Mouse (Mus musculus) liver, embryonic 14.5 days (tissue): ENCODE measurements around the gene Tmem151a. TPM values are rescaled to one million over a fixed set of nuclear protein-coding genes. Genes with fewer than 3 reads are reported as not detected.

Source experiments
- ATAC-seq: fragments of 200-750 bp; cut with Nextera tagmentation; 2 replicates; pipeline ENCODE4 v1.8.0; 2017; ENCODE audit warnings: moderate number of reproducible peaks, mild to moderate bottlenecking, moderate library complexity; ENCODE audit not compliant: insufficient read depth
- DNase-seq, 3 experiments: peaks; one replicate each; pipeline ENCODE4 v3.0.0-alpha.2; 2012 to 2013; ENCODE audit warnings: low read depth in 3 of 3, low spot score in 3 of 3
- H3K27ac ChIP-seq: fragments of 300-500 bp; sonication (generic); 2 replicates; pipeline ENCODE4 v1.5.1; 2014; ENCODE audit warnings: moderate library complexity, mild to moderate bottlenecking, control low read depth, inconsistent platforms
- H3K27me3 ChIP-seq: fragments of 300-500 bp; sonication (generic); 2 replicates; pipeline ENCODE4 v1.6.1; 2014; ENCODE audit warnings: mild to moderate bottlenecking, low read length, moderate library complexity; ENCODE audit not compliant: control insufficient read depth, insufficient read depth
- H3K36me3 ChIP-seq: fragments of 300-500 bp; sonication (generic); replicated peaks from 2 replicates; pipeline ENCODE4 v1.6.1; 2014; ENCODE audit warnings: low read depth; ENCODE audit not compliant: control insufficient read depth, insufficient read depth
- H3K4me1 ChIP-seq, 2 experiments: fragments of 200-500 bp in 1 of 2; fragments of 300-500 bp in 1 of 2; sonication (generic) in 1 of 2; replicated peaks; 2 replicates each; pipeline ENCODE4 v1.6.1; 2012 to 2014; ENCODE audit warnings: antibody characterized with exemption in 1 of 2, inconsistent platforms in 1 of 2, low read length in 1 of 2; ENCODE audit not compliant: control insufficient read depth in 2 of 2, insufficient read depth in 2 of 2
- H3K4me2 ChIP-seq: fragments of 300-500 bp; sonication (generic); 2 replicates; pipeline ENCODE4 v1.6.1; 2014; ENCODE audit warnings: low read depth, mild to moderate bottlenecking, control low read depth, moderate library complexity
- H3K4me3 ChIP-seq, 2 experiments: fragments of 200-500 bp in 1 of 2; fragments of 300-500 bp in 1 of 2; sonication (generic) in 1 of 2; 2 replicates each; pipeline ENCODE4 v1.5.1; 2012 to 2014; ENCODE audit warnings: low read depth in 2 of 2, low read length in 2 of 2, mild to moderate bottlenecking in 2 of 2, control low read depth in 1 of 2, inconsistent platforms in 1 of 2, moderate library complexity in 1 of 2; ENCODE audit not compliant: insufficient read depth in 1 of 2
- H3K9ac ChIP-seq: fragments of 300-500 bp; sonication (generic); replicated peaks from 2 replicates; pipeline ENCODE4 v1.6.1; 2014; ENCODE audit warnings: mild to moderate bottlenecking, control low read depth, moderate library complexity
- H3K9me3 ChIP-seq: fragments of 300-500 bp; sonication (generic); 2 replicates; pipeline ENCODE4 v1.6.1; 2016; ENCODE audit warnings: low read length, mixed read lengths; ENCODE audit not compliant: control insufficient read depth
- CTCF ChIP-seq: IDR thresholded peaks from 2 replicates; pipeline ENCODE4 v1.5.1; 2016; ENCODE audit warnings: antibody characterized with exemption, low read depth, control low read depth
- EP300 ChIP-seq: IDR thresholded peaks from 2 replicates; pipeline ENCODE4 v1.6.1; 2016; ENCODE audit warnings: antibody characterized with exemption, low read depth
- WGBS: fragments of 180-500 bp; shearing (Covaris S2); extraction: QIAGEN DNeasy Blood & Tissue Kit; methylation state at CpG from one replicate; pipeline ENCODE4 v1.1.7; 2014; ENCODE audit not compliant: insufficient replicate concordance; 5-methylcytosine and 5-hydroxymethylcytosine counted together
- polyA plus RNA-seq, 2 experiments: library from polyadenylated mRNA; depleted of rRNA in 1 of 2; stranded (reverse) in 1 of 2; unstranded in 1 of 2; fragments of >200 nt; fragmentation: Nextera tagmentation in 1 of 2; extraction: Ambion mirVana in 1 of 2; gene quantifications; 2 replicates each; pipeline versions ENCODE4 v1.2.1 to v1.2.3; 2012 to 2014

The Tmem151a gene
- polyA plus RNA-seq, 2 experiments, result 0.18 to 0.25 TPM

DNA sequence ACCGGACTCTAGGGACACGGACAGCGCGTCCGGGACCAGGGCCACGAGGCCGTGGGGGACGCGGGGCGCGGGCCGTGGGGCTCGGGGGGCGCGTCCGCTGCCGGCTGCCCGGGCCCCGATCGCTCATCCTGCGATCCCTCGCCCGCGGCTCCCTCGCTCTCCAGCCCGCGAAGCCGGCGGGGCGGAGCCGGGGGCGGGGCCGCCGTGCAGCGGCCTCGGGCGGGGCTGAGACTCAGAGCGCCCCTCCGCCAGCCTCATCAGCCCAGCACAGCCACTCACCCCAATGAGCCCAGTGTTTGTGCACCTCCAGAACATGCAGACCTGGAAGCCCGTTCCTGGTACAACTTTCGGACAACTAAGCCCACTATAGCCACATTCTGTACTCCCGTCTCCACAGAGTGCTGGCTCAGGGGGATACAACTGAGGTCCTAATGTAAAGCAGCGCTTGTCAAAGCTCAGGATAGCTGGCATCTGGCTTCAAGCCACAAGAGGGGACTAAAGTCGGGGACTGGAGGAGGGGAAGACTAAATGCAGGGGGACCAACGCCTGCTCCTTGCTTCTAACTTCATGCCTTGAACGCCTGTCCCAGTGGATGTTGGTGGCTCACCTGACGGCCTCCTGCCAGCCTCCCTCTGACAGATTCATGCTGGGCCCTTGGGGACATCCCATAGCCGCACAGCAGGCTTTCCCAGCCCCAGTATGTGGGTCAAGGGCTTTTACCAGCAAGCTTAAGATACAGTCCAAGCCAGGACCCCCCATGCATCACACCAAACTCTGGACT lies 13.2 kb upstream of the Tmem151a start, which contains the start of gene Cnih2:
Gene Cnih2 (minus strand): TSS at position 159 of the 781 bp plus-strand sequence.
- 6% methylated on average over 41 of the region's 48 CpGs for WGBS
- TF ChIP-seq EP300 (no peak), CTCF (no peak)
- H3K4me2 ChIP-seq, result peak within 1 kb of the TSS; percentile 75
- no peaks in the 10 kb centered on the region; the same call in none of the 2 replicates for H3K27me3 ChIP-seq
- DNase-seq, result no peak
- H3K36me3 ChIP-seq, result peaks cover 5% of the 10 kb centered on the region
- H3K9me3 ChIP-seq, result no peaks in the 10 kb centered on the region
- H3K27ac ChIP-seq, result no peak within 1 kb of the TSS
- peaks cover 4 to 13% of the 10 kb centered on the region in 2 experiments for H3K4me1 ChIP-seq
- H3K4me3 ChIP-seq, result peak within 1 kb of the TSS in 1 of 2 experiments; percentile 43; a peak in 3 of 4 replicates
- ATAC-seq, result peak; percentile 56
- H3K9ac ChIP-seq, result 0 out of 2 replicates have a peak within 1 kb of the TSS, but pooled peaks have one; percentile 13

DNA sequence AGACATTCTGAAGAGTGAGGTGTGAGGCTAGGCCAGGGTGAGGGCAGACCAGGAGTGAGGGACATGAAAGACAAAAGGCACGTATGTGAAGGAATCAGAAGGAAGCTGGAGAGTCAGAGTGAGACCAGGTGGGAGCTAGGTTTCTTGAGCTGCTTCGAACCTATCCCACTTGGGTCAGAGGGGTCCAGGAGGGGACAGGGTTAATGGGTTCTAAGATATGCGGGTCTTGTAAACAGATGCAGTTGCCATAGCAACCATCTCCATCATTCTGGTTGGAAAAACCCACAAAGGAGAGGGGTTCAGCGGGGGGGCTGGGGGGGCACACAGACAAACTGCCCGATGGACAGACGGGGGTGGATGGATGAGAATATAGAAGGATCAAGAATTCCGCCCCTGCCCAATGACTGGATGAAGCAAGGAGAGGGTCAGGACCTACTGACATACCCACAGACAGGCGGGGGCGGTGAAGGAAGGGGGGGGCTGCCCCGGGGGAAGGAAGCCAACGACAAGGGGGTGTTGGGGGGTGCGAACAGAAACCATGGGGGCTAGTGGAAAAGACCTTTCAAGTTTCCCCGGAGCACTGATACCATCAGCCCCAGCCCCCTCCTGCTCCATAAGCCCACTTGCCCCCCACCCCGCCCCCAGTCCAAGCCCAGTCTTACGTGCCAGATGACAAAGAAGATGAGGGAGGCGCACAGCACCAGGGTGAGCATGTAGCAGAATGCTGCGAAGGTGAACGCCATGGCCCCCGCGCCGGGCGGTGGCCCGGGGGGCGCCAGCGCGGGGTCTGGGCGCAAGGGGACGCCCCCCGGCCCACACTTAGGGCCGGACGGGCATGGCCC lies 12.4 kb upstream of the Tmem151a start:
- ATAC-seq (no peak), DNase-seq (no peak)
- Histone ChIP-seq H3K9ac (0 out of 2 replicates have a peak overlapping the region, but pooled peaks have one; percentile 13), H3K4me1 (peaks cover 4 to 13% of the 10 kb centered on the region in 2 experiments), H3K27me3 (no peaks in the 10 kb centered on the region; the same call in none of the 2 replicates), H3K9me3 (no peaks in the 10 kb centered on the region), H3K27ac (no peak overlapping the region), H3K36me3 (peaks cover 5% of the 10 kb centered on the region), H3K4me3 (peak overlapping the region in 1 of 2 experiments; percentile 43; a peak in 3 of 4 replicates), H3K4me2 (peak overlapping the region; percentile 75)
- WGBS, result 9% methylated on average over 27 of the region's 31 CpGs
- TF ChIP-seq CTCF (no peak), EP300 (no peak)

DNA sequence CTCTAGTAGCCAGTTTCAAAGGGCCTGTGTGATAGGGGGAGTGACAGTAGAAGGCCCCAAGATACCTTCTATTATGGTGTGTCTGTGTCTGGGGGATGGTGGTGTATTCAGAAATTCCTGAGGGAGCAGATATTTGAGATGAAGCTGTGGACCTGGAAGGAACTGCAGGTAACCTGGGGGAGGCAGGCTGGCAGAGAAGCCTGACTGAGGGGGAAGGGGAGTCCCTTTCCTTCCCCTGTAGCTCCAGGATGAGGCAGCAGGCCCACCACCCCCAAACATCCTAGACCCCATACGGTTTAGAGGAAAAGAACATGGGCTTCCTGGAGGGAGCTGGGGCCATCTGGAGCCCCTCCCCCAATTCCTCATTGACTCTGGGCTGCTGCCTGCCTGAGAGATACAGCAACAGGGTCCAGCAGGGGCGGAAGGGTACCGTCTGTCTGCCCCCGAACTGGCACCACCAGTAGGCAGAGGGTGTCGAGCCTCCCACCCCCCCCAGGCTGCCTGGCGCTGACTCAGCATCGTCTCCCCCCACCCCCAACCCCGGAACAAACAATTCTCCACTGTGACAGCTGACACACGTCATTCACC lies 10.7 kb upstream of the Tmem151a start:
- ATAC-seq (no peak), DNase-seq (no peak)
- H3K4me1 ChIP-seq, result peaks cover 4 to 13% of the 10 kb centered on the region in 2 experiments
- H3K36me3 ChIP-seq, result peaks cover 3% of the 10 kb centered on the region
- H3K4me2 ChIP-seq, result no peak overlapping the region
- H3K27me3 ChIP-seq, result no peaks in the 10 kb centered on the region; the same call in none of the 2 replicates
- TF ChIP-seq EP300 (no peak), CTCF (no peak)
- no peaks in the 10 kb centered on the region for H3K9me3 ChIP-seq
- no peak overlapping the region for H3K9ac ChIP-seq
- no peak overlapping the region for H3K4me3 ChIP-seq
- 4% methylated on average over 9 of the region's 9 CpGs for WGBS
- no peak overlapping the region for H3K27ac ChIP-seq

- H3K4me2 ChIP-seq, result no peak overlapping the region
- no peak for TF ChIP-seq CTCF
- TF ChIP-seq EP300, result no peak
- no peak for ATAC-seq
These were observed 9.6 kb upstream of the Tmem151a start for GRCm38 (mm10) chr19:5094746-5095417.

More at GRCm38 (mm10) chr19:5094746-5095417, 9.6 kb upstream of the Tmem151a start:
- DNase-seq, result no peak
- 40% methylated on average over 11 of the region's 11 CpGs for WGBS
- Histone ChIP-seq H3K4me1 (peaks cover 4 to 13% of the 10 kb centered on the region in 2 experiments), H3K27ac (no peak overlapping the region), H3K4me3 (no peak overlapping the region), H3K36me3 (no peaks in the 10 kb centered on the region; the same call in 1 of the 2 replicates), H3K9ac (no peak overlapping the region), H3K27me3 (no peaks in the 10 kb centered on the region; the same call in none of the 2 replicates), H3K9me3 (no peaks in the 10 kb centered on the region)
